Mouse (Mus musculus): ENCODE data around the gene Abhd10. TPM values are rescaled to one million over a fixed set of nuclear protein-coding genes. Genes with fewer than 3 reads are reported as not detected.
A peak's percentile ranks its signal among the peaks of the same experiment; 100 is the strongest.

Abhd10 gene
- total and polyA plus RNA-seq, 3 experiments, result 13.8 to 20.1 (median 18.2) TPM

DNA sequence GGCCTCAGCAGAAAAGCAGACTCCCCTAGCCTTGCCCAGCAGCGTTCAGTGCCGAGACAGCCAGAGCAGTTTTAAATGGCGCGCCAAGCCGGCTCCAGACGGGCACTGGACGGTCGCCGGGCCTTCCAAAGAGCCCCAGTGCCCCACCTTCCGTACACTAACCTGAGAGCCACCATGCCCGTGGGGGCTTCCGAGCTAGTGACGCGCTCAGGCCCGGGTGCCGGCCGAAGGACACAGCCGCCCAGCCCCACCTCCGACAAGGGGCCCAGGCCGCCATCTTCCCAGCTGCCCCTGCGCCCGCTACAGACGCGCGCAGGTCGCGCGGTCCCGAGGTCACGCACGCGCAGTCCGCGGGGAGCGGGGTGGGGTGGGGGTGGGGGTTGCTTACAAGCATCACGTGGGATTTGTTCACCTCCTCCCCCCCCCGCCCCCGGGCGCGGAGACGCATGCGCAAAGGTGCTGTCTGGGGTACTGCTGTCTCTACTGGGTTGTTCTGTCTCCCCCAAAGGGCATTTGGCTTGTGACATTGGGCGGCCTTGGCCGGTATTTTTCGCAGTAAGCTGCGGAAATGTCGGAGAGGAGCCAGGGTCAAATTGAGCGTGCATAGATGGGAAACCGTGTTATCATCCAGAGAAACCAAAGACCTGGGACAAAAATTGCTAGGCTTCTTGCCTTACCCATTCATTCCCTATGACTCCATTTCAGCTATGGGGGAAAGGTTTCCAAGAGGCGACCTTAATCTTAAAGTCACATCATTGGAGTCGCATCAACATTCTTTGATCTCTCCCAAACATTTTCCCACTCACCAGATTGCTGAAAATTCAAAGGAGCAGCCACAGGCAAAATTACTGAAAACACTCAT is at the start of gene Abhd10 (continued):
- peak; percentile 73; the same call in 1 of the 2 replicates for TF ChIP-seq MXI1 (IDR thresholded peaks at IDR 0.05; ENCODE audit: low read depth, low read length)

DNA sequence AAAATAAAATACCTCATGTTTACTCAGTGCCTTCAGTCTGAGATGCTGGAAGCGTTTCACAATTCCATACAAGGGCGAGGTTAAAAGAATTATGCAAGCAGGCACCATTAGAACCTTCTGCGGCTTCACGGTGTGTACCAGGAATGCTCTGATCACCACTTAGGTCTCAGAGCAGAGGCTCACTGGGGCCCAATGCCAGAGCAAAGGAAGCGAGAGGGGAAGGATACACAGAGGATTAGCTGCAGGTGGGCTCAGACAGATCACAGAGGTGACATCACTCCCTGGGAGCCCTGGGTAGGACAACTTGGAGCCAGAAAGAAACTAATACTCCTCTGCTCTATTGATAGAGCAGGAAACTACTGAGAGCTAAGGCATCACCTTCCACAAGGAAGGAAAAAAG is 48.5 kb upstream of the Abhd10 start:
- no peak overlapping the region for H3K4me3 ChIP-seq (replicated peaks in 1 of 3; ENCODE audit: low read depth in 2 of 3, low read length in 2 of 3, poor library complexity in 1 of 3)
- H3K27ac ChIP-seq (ENCODE audit: insufficient read depth, low read depth), result no peak overlapping the region
- H3K36me3 ChIP-seq (replicated peaks in 1 of 2; ENCODE audit: control insufficient read depth in 1 of 2, insufficient read depth in 1 of 2, low read length in 1 of 2), result no peaks in the 10 kb centered on the region
- H3K79me2 ChIP-seq (replicated peaks; ENCODE audit: control insufficient read depth, extremely low read depth, insufficient read depth, poor library complexity, severe bottlenecking), result no peaks in the 10 kb centered on the region
- in situ Hi-C loops (cut with MboI; ENCODE audit: low pct_ligation_motif_present, low pct_unique_long_range_greater_than_20kb, low sequenced_read_pairs), result no loop called here
- TF ChIP-seq EP300 (IDR thresholded peaks at IDR 0.05; ENCODE audit: low read length) (no peak), JUND (conservative IDR thresholded peaks at IDR 0.05; ENCODE audit: low read depth, low read length) (no peak), NELFE (IDR thresholded peaks at IDR 0.05; ENCODE audit: low read depth, low read length) (no peak), BHLHE40 (IDR thresholded peaks at IDR 0.05; ENCODE audit: low read depth, low read length) (no peak), JUN (IDR thresholded peaks at IDR 0.05; ENCODE audit: insufficient read depth, low read depth, low read length) (no peak), HCFC1 (IDR thresholded peaks at IDR 0.05; ENCODE audit: low read depth, low read length) (no peak), SIN3A (IDR thresholded peaks at IDR 0.05; ENCODE audit: low read length) (no peak), SMC3 (IDR thresholded peaks at IDR 0.05; ENCODE audit: low read depth, low read length) (no peak), MAZ (IDR thresholded peaks at IDR 0.05; ENCODE audit: low read depth, low read length) (no peak)
- dilution Hi-C loops (cut with MboI; ENCODE audit: extremely low pct_ligation_motif_present, extremely low pct_unique_long_range_greater_than_20kb, low sequenced_read_pairs), result no loop called here
- no peak for DNase-seq (ENCODE audit: extremely low read depth)
- no peaks in the 10 kb centered on the region for H3K27me3 ChIP-seq (replicated peaks)
- H3K4me1 ChIP-seq (ENCODE audit: control insufficient read depth in 1 of 2, insufficient read depth in 2 of 2), result peaks cover 0 to 8% of the 10 kb centered on the region in 2 experiments; a peak in 1 of 4 replicates
- H3K9ac ChIP-seq (ENCODE audit: insufficient read depth, low read depth), result no peak overlapping the region
- no peak overlapping the region for H3K4me2 ChIP-seq (ENCODE audit: insufficient read depth, low read depth, poor library complexity, severe bottlenecking)
- no peaks in the 10 kb centered on the region for H3K9me3 ChIP-seq (replicated peaks; ENCODE audit: low read length)

DNA sequence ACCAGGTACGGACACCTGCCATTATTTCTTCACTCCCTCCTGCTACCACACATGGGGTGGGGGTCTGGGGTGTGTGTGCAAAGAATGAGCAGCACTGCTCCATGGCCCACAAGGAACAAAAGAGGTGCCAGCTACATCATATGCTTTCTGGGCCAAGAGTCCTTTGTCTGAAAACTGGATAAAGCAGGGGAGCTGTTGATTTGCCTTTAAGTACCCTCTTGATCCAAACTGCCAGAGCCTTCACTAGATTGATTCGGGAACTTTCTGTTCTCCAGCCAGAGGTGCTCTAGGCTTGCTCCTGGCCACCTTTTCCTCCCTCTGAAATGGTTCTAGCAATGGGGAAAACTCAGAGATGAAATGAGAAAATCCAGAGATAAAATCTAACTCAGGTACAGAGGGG is 46.6 kb upstream of the Abhd10 start:
- dilution Hi-C loops (cut with MboI; ENCODE audit: extremely low pct_ligation_motif_present, extremely low pct_unique_long_range_greater_than_20kb, low sequenced_read_pairs) (no loop called here), in situ Hi-C loops (cut with MboI; ENCODE audit: low pct_ligation_motif_present, low pct_unique_long_range_greater_than_20kb, low sequenced_read_pairs) (no loop called here)
- Histone ChIP-seq H3K9me3 (replicated peaks; ENCODE audit: low read length) (no peaks in the 10 kb centered on the region), H3K27me3 (replicated peaks) (no peaks in the 10 kb centered on the region), H3K9ac (ENCODE audit: insufficient read depth, low read depth) (no peak overlapping the region), H3K27ac (ENCODE audit: insufficient read depth, low read depth) (no peak overlapping the region), H3K36me3 (replicated peaks in 1 of 2; ENCODE audit: control insufficient read depth in 1 of 2, insufficient read depth in 1 of 2, low read length in 1 of 2) (no peaks in the 10 kb centered on the region), H3K4me2 (ENCODE audit: insufficient read depth, low read depth, poor library complexity, severe bottlenecking) (no peak overlapping the region), H3K4me1 (ENCODE audit: control insufficient read depth in 1 of 2, insufficient read depth in 2 of 2) (peaks cover 0 to 6% of the 10 kb centered on the region in 2 experiments; a peak in 1 of 4 replicates), H3K4me3 (replicated peaks in 1 of 3; ENCODE audit: low read depth in 2 of 3, low read length in 2 of 3, poor library complexity in 1 of 3) (no peak overlapping the region), H3K79me2 (replicated peaks; ENCODE audit: control insufficient read depth, extremely low read depth, insufficient read depth, poor library complexity, severe bottlenecking) (no peaks in the 10 kb centered on the region)
- TF ChIP-seq MAFK (IDR thresholded peaks at IDR 0.05; ENCODE audit: insufficient replicate concordance, low read length) (no peak), JUN (IDR thresholded peaks at IDR 0.05; ENCODE audit: insufficient read depth, low read depth, low read length) (no peak), POLR2AphosphoS2 (IDR thresholded peaks at IDR 0.05; ENCODE audit: low read depth, low read length) (no peak)
- DNase-seq (ENCODE audit: extremely low read depth), result no peak
